Mouse (Mus musculus): ENCODE measurements around the gene Lsr.

The Lsr gene

GRCm38 (mm10) chr7:30973251-30973500 lies at the start of gene Lsr:
Gene Lsr, minus strand, starts transcription at chr7:30973464.
- DNase-seq (ENCODE audit: low spot score in 2 of 2), result no peak

- no peak for DNase-seq (ENCODE audit: low spot score in 2 of 2)
Observed at GRCm38 (mm10) chr7:31017104-31017901, 44.0 kb upstream of the Lsr start.

- DNase-seq (ENCODE audit: low spot score in 2 of 2), result no peak
Observed at GRCm38 (mm10) chr7:31012971-31013370, 39.7 kb upstream of the Lsr start.

- no peak for DNase-seq (ENCODE audit: low spot score in 2 of 2)
Observed at GRCm38 (mm10) chr7:31008889-31009288, 35.6 kb upstream of the Lsr start.

- no peak for DNase-seq (ENCODE audit: low spot score in 2 of 2)
Observed at GRCm38 (mm10) chr7:31008175-31008574, 34.9 kb upstream of the Lsr start.

- DNase-seq (ENCODE audit: low spot score in 2 of 2), result no peak
Observed at GRCm38 (mm10) chr7:31007775-31008174, 34.5 kb upstream of the Lsr start.

GRCm38 (mm10) chr7:31002650-31003049 lies 29.4 kb upstream of the Lsr start:
- peak; percentile 36 to 65 for DNase-seq (ENCODE audit: low spot score in 2 of 2)

- DNase-seq (ENCODE audit: low spot score in 2 of 2), result peak; percentile 50 to 73
Observed at GRCm38 (mm10) chr7:31000505-31001020, 27.3 kb upstream of the Lsr start.

GRCm38 (mm10) chr7:30996491-30996890 lies 23.2 kb upstream of the Lsr start:
- no peak for DNase-seq (ENCODE audit: low spot score in 2 of 2)

GRCm38 (mm10) chr7:30993986-30994385 lies 20.7 kb upstream of the Lsr start:
- DNase-seq (ENCODE audit: low spot score in 2 of 2), result no peak

GRCm38 (mm10) chr7:30992148-30992547 lies 18.9 kb upstream of the Lsr start:
- DNase-seq (ENCODE audit: low spot score in 2 of 2), result no peak

GRCm38 (mm10) chr7:30988519-30989162 lies 15.4 kb upstream of the Lsr start:
- DNase-seq (ENCODE audit: low spot score in 2 of 2), result no peak

- DNase-seq (ENCODE audit: low spot score in 2 of 2), result no peak
Observed at GRCm38 (mm10) chr7:30985357-30985756, 12.1 kb upstream of the Lsr start.

GRCm38 (mm10) chr7:30981703-30982102 lies 8.4 kb upstream of the Lsr start:
- no peak for DNase-seq (ENCODE audit: low spot score in 2 of 2)

- DNase-seq (ENCODE audit: low spot score in 2 of 2), result peak; percentile 86 to 95
Observed at GRCm38 (mm10) chr7:30973501-30974289, 431 bp upstream of the Lsr start, which contains the start of gene Fam187b. Gene Fam187b, plus strand, starts transcription at chr7:30973790.

- DNase-seq (ENCODE audit: low spot score in 2 of 2), result no peak
Observed at GRCm38 (mm10) chr7:30972426-30973250, 626 bp downstream of the Lsr start.

- DNase-seq (ENCODE audit: low spot score in 2 of 2), result no peak
Observed at GRCm38 (mm10) chr7:30971901-30972300, 1.4 kb downstream of the Lsr start.

- DNase-seq (ENCODE audit: low spot score in 2 of 2), result no peak
Observed at GRCm38 (mm10) chr7:30969174-30969573, 4.1 kb downstream of the Lsr start.

- DNase-seq (ENCODE audit: low spot score in 2 of 2), result no peak
Observed at GRCm38 (mm10) chr7:30968611-30969010, 4.7 kb downstream of the Lsr start.

- DNase-seq (ENCODE audit: low spot score in 2 of 2), result no peak
Observed at GRCm38 (mm10) chr7:30966657-30967056, 6.6 kb downstream of the Lsr start.

GRCm38 (mm10) chr7:30965677-30966076 lies 7.6 kb downstream of the Lsr start:
- no peak for DNase-seq (ENCODE audit: low spot score in 2 of 2)

- no peak for DNase-seq (ENCODE audit: low spot score in 2 of 2)
Observed at GRCm38 (mm10) chr7:30964366-30964765, 8.9 kb downstream of the Lsr start.

Measured in spleen, postnatal 4 days (tissue).